Mouse (Mus musculus) kidney, postnatal 10 days (tissue): Measurements from ENCODE around the gene Ptprn.

Source experiments
- DNase-seq: peaks from one replicate; pipeline ENCODE4 v3.0.0; 2021; ENCODE audit warnings: mixed read lengths

The Ptprn gene

GRCm38 (mm10) chr1:75264091-75264880 lies at the start of gene Ptprn:
Ptprn (minus strand) TSS chr1:75264502.
- DNase-seq, result no peak

GRCm38 (mm10) chr1:75311694-75312093 lies 47.4 kb upstream of the Ptprn start:
- DNase-seq, result no peak

GRCm38 (mm10) chr1:75304662-75305061 lies 40.4 kb upstream of the Ptprn start:
- no peak for DNase-seq

GRCm38 (mm10) chr1:75294294-75294693 lies 30.0 kb upstream of the Ptprn start:
- no peak for DNase-seq

- no peak for DNase-seq
These were observed 29.0 kb upstream of the Ptprn start for GRCm38 (mm10) chr1:75293331-75293701.

- DNase-seq, result peak; percentile 29
These were observed 28.4 kb upstream of the Ptprn start for GRCm38 (mm10) chr1:75292476-75293330.

GRCm38 (mm10) chr1:75291321-75291720 lies 27.0 kb upstream of the Ptprn start:
- no peak for DNase-seq

- DNase-seq, result peak; percentile 52
These were observed 26.3 kb upstream of the Ptprn start for GRCm38 (mm10) chr1:75290582-75290981.

- DNase-seq, result no peak
These were observed 25.7 kb upstream of the Ptprn start for GRCm38 (mm10) chr1:75289888-75290431.

- DNase-seq, result peak; percentile 58
These were observed 25.1 kb upstream of the Ptprn start for GRCm38 (mm10) chr1:75289376-75289775.

- DNase-seq, result no peak
These were observed 20.6 kb upstream of the Ptprn start for GRCm38 (mm10) chr1:75284911-75285310.

- DNase-seq, result no peak
These were observed 18.7 kb upstream of the Ptprn start for GRCm38 (mm10) chr1:75283017-75283416.

- DNase-seq, result no peak
These were observed 13.9 kb upstream of the Ptprn start, which contains the start of gene Resp18 for GRCm38 (mm10) chr1:75278228-75278627. Resp18 (minus strand) TSS chr1:75278415.

- DNase-seq, result peak; percentile 86
These were observed 13.2 kb upstream of the Ptprn start for GRCm38 (mm10) chr1:75277195-75278188.

GRCm38 (mm10) chr1:75262969-75263951 lies 1.0 kb downstream of the Ptprn start:
- peak; percentile 89 for DNase-seq

GRCm38 (mm10) chr1:75261278-75261677 lies 3.0 kb downstream of the Ptprn start:
- DNase-seq, result no peak

- DNase-seq, result no peak
These were observed 8.7 kb downstream of the Ptprn start for GRCm38 (mm10) chr1:75255516-75256046.

GRCm38 (mm10) chr1:75254625-75255013 lies 9.7 kb downstream of the Ptprn start:
- no peak for DNase-seq

GRCm38 (mm10) chr1:75253849-75254624 lies 10.3 kb downstream of the Ptprn start:
- peak; percentile 90 for DNase-seq

GRCm38 (mm10) chr1:75253029-75253428 lies 11.3 kb downstream of the Ptprn start:
- DNase-seq, result peak; percentile 28
